Mouse (Mus musculus): ENCODE measurements at regions not wholly inside any gene's neighbourhood (a gene's known extent, or its start where the extent isn't known, plus 50 kb on each side); places are given as distances from the start of the nearest gene placed in this dataset.

- DNase-seq (ENCODE audit: extremely low read depth, low read depth) = no peak
Observed at GRCm38 (mm10) chr11:112839721-112840494, 57.9 kb downstream of the Sox9 start.

- no peak for DNase-seq (ENCODE audit: extremely low read depth, low read depth)
Observed at GRCm38 (mm10) chr11:112840495-112840828, 58.4 kb downstream of the Sox9 start.

- no peak for DNase-seq (ENCODE audit: extremely low read depth, low read depth)
Observed at GRCm38 (mm10) chr11:112844258-112844901, 62.4 kb downstream of the Sox9 start.

GRCm38 (mm10) chr11:112847146-112847545 is 65.1 kb downstream of the Sox9 start:
- no peak for DNase-seq (ENCODE audit: extremely low read depth, low read depth)

- no peak for DNase-seq (ENCODE audit: extremely low read depth, low read depth)
Observed at GRCm38 (mm10) chr11:112847851-112848250, 65.8 kb downstream of the Sox9 start.

- no peak for DNase-seq (ENCODE audit: extremely low read depth, low read depth)
Observed at GRCm38 (mm10) chr11:112849974-112850373, 68.0 kb downstream of the Sox9 start.

- no peak for DNase-seq (ENCODE audit: extremely low read depth, low read depth)
Observed at GRCm38 (mm10) chr11:112850532-112851272, 68.7 kb downstream of the Sox9 start.

GRCm38 (mm10) chr11:112851321-112851720 is 69.3 kb downstream of the Sox9 start:
- no peak for DNase-seq (ENCODE audit: extremely low read depth, low read depth)

- no peak for DNase-seq (ENCODE audit: extremely low read depth, low read depth)
Observed at GRCm38 (mm10) chr11:112855975-112856374, 74.0 kb downstream of the Sox9 start.

GRCm38 (mm10) chr11:112859309-112859708 is 77.3 kb downstream of the Sox9 start:
- no peak for DNase-seq (ENCODE audit: extremely low read depth, low read depth)

- no peak for DNase-seq (ENCODE audit: extremely low read depth, low read depth)
Observed at GRCm38 (mm10) chr11:112860797-112861196, 78.8 kb downstream of the Sox9 start.

GRCm38 (mm10) chr11:112861233-112861632 is 79.2 kb downstream of the Sox9 start:
- no peak for DNase-seq (ENCODE audit: extremely low read depth, low read depth)

GRCm38 (mm10) chr11:112865836-112866235 is 83.8 kb downstream of the Sox9 start:
- DNase-seq (ENCODE audit: extremely low read depth, low read depth) = no peak

- DNase-seq (ENCODE audit: extremely low read depth, low read depth) = no peak
Observed at GRCm38 (mm10) chr11:112869571-112869970, 87.5 kb downstream of the Sox9 start.

GRCm38 (mm10) chr11:112870201-112871035 is 88.4 kb downstream of the Sox9 start:
- no peak for DNase-seq (ENCODE audit: extremely low read depth, low read depth)

GRCm38 (mm10) chr11:112872677-112873367 is 90.8 kb downstream of the Sox9 start:
- no peak for DNase-seq (ENCODE audit: extremely low read depth, low read depth)

GRCm38 (mm10) chr11:112874239-112874638 is 92.2 kb downstream of the Sox9 start:
- no peak for DNase-seq (ENCODE audit: extremely low read depth, low read depth)

- no peak for DNase-seq (ENCODE audit: extremely low read depth, low read depth)
Observed at GRCm38 (mm10) chr11:112876226-112876625, 94.2 kb downstream of the Sox9 start.

- DNase-seq (ENCODE audit: extremely low read depth, low read depth) = no peak
Observed at GRCm38 (mm10) chr11:112878436-112878835, 96.4 kb downstream of the Sox9 start.

GRCm38 (mm10) chr11:112880736-112881135 is 98.7 kb downstream of the Sox9 start:
- no peak for DNase-seq (ENCODE audit: extremely low read depth, low read depth)
